Mouse (Mus musculus) heart, postnatal 25 days (tissue): ENCODE data around the gene Egfem1. TPM values are rescaled to one million over a fixed set of nuclear protein-coding genes. Genes with fewer than 3 reads are reported as not detected.

ENCODE experiments used
- DNase-seq: peaks from one replicate; pipeline ENCODE4 v3.0.0; 2022; ENCODE audit warnings: low spot score
- intact Hi-C: fragments of 180-260 bp; cut with DNase I; formaldehyde crosslinking; loops from one replicate; pipeline ENCODE4 v1.15.1; 2025
- total RNA-seq, 2 experiments: library from RNA; stranded (reverse); gene quantifications; 2 replicates each; pipeline ENCODE4 v1.2.3; 2021

The Egfem1 gene
- total RNA-seq, 2 experiments from 2014 or later = not detected

DNA sequence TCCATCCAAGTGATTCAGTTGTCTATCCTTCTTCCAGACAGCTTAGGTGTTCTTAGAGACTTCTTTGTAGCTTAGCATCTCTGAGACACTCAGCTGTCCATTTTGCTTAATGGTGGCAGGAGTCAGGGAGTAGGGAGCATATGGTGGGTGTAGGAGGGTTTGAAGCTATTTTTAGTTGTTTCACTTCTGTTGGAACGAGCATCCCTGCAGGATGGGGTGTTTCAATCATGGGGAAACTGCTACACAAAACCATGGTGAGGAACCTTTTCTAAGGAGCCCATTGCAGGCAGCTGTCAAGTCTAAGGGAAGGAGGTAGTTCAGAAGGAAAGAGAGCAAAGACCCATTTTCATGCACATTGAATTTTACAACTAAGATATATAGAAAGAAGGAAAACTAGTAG, 458.1 kb downstream of the Egfem1 start:
- no peak for DNase-seq
- intact Hi-C loops = no loop called here

DNA sequence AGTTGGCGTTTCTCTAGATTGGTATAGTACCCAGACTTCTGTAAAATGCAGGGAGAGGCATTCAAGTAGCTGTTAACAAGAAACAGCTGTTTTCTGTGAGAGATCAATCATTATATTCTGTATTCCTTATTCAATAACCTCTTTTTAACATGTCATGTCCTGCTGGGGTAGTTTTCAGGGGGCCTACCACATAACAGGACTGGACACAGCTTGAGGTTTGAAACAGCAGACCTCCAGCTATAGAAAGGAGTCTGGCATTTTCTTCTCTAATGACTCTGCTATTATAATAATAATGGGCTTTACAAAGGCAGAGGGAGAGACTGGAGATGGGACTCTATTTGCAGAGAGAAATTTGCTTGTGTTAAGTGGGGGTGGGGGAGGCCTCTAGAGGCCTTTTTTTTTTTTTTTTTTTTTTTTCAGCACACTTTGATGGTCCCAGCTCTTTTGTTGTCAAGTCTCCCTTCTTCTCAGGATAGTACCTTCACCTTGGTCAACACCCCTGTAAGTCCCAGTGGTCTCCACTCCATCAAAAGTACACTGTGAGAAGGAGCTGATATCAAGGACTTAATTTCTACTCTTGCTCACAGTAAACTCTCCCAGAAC, 459.8 kb downstream of the Egfem1 start:
- intact Hi-C loops = no loop called here
- DNase-seq = no peak

DNA sequence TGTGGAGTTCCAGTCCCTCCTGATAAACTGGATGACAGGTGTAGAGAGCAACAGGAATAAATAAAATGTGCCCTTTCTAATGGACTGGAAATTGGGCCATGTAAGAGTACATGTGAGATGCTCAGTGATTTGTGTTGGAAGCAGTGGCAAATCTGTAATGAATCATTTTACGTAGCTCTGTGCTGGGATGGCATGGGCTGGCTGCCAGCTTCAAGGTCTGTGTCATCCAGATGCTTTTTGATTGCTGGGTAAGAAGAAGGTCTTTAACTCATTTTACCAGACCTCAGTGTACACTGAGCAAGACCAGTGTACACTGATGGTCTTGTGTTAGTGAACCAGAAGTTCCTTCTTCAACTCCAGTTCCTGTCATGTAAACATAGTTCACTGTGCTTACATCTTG, 462.2 kb downstream of the Egfem1 start:
- no peak for DNase-seq
- intact Hi-C loops = no loop called here

DNA sequence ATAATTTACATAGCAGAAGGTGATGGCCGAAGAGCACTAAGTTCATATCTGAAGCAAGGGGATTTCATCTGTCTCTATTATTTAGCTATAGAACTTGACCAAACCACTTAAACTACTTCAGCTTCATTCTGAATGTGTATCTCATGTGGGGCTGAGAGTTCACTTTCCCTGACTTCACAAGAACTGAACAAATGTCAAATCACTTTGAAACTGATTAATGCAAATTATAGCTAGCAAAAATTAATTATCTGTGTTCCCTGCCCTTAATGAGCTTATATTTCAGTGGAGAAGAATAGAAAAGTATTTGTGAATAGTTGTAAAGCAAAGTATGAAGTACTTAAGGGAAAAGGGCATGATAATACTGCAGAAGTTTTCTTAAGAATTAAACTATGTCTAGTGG, 481.3 kb downstream of the Egfem1 start:
- intact Hi-C loops = no loop called here
- no peak for DNase-seq

DNA sequence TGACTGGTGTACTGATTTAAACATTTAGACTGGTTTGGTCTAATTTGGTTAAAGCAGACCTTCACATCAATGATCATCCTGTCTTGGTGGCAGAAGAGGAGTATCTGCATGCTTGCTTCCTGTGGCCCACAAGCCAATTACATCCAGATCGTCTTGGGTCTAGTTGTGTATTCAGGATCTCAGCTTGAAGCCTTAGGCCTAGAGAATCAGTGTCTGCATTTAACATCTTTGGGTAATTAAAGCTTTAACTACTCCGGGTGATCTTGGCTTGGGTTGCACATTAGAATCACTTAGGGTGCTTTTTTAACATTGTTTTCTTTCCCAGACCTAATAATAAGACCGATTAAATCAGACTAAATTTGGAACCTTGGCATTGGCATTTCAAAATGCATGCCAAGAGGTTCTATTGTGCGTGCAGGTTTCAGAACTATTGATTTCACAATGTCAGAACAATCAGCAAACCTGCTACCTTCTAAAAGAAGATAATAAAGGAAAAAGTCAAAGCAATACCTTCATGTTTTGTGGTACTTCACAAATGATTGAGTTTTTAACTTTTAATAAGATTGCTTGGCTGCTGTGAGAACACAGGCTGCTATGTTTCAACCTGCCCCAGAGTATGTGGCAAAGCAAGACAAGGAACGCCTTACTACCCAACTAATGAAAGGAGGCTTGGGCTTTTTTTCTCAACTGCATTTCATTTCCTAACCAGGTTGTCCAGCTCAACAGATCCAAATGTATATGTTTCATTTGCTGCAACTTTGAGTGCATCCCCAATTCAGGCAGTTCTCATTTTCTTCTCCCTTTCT, 496.4 kb downstream of the Egfem1 start:
- intact Hi-C loops = no loop called here
- DNase-seq = no peak

DNA sequence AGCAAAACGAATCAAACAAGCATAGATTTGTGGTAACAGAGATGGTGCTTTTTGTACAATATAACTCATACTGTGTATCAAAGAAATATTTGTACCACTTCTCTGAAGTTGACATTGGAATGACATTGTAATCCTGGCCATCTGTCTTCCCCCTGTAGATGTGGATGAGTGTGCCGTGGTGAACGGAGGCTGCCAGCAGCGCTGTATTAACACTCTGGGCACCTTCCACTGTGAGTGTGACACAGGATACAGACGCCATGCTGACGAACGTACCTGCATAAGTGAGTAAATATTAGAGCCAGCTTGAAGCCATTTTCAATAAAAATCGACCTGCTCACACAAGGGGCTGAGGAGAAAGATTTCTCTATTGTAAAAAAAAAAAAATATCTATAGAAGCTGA, 500.9 kb downstream of the Egfem1 start:
- DNase-seq = no peak
- intact Hi-C loops = no loop called here

DNA sequence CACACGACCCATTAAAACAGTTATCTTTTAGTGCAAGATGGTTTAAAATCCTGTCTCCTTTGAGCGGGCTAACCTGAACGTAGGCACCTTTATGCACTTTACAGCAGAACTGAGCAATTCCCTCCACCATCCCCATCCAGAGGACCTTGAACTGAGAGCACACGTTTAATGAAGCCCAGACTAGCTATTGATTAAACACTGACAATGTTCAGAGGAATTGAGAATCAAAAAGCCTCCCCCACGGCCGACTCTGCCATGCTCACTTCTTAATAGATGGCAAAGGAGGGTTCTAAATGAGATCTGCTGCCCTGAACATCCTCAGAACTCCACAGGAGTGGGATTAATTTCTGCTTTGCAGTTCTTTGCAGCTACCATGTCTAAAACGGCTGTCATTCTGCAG, 520.3 kb downstream of the Egfem1 start:
- intact Hi-C loops = no loop called here
- no peak for DNase-seq

DNA sequence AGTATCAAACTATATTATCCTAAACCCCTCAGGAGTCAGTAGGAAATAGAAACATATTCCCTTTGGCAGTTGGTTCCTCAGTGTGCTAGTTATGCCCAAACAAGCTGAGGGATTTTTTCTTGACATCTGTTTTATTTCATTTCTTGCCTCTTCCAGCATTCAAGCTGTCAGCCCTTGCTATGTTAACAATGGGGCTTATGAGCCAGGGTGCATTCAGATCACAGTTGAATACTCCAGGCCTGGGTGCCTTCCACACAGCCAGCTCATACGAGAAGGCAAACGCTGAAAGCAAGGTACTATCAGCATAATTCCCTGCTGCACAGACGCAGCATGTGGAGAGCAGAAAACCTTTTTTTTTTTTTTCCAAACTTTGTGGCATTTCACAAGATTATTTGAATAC, 526.9 kb downstream of the Egfem1 start:
- intact Hi-C loops = no loop called here
- DNase-seq = no peak

DNA sequence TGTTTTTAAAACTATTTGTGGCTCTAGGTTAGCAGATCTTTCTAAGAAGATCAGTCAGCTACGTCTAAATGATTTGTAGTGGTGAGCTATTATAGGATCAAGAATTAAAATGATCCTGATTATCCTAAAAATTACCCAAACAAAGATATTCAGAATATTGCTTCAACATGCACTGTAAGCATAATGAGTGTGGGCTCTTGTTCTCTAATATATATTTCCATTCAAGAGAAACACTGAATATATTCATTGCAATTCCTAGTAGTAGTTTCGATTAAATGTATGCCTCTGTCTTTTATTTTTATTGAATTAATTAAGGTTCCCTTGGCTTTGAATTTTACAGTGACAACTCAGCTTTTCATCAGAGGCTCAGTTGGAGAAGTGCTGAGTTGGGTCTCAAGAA, 527.4 kb downstream of the Egfem1 start:
- DNase-seq = no peak
- intact Hi-C loops = no loop called here

DNA sequence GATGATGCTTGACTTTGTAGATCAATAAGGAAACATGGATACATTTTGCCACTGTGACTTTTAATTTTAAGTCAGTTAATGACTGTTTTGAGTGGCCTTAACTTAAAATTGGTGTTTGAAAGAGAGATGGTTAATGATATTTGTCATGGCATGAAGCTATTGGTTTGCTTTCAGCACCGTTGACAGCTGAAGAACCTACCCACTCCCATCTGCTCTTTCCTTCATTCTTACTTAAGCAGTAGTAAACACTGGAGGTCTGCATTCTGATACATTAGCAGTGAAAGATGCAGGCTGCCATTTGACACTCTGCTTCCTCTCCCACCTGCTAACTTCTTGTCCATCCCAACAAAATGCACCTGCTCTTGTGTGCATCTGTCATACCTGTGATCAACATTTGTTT, 537.8 kb downstream of the Egfem1 start:
- intact Hi-C loops = no loop called here
- DNase-seq = no peak

DNA sequence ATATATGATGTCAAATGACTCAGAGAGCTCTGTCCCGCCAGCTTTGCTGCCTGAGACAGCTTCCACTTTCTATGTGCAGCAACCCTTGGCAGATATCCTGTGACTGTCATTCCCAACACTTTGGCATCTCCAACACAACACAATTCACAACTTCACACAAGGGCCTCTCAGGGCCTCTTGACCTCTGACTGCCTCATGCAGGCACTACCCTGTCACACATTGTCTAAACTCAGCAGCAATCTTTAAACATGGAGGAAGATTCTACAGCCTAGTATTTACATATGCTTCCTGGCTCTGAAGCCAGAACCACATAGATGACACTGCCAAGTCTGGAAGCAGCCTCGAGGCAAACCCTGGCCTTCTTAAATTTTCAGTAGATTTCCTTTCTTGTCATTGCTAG, 558.0 kb downstream of the Egfem1 start:
- no peak for DNase-seq
- intact Hi-C loops = no loop called here

DNA sequence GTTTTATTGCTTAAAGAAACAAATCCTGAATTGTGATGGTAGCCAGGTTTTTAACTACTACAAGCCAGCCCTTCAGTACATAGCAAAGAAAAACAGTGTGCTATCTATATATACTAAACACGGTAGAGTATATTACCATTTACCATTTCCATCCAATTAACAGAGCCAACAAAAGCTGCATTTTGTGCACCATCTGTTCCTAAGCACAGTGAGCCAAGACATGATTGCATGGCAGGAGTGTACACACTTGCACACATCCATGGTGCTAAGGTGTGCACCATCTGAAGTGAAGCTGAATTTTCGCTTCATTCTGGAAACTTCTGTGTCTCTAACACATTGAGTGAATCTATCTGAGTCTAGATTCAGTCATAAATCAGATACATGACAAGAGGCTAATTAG, 585.0 kb downstream of the Egfem1 start:
- no peak for DNase-seq
- intact Hi-C loops = no loop called here

DNA sequence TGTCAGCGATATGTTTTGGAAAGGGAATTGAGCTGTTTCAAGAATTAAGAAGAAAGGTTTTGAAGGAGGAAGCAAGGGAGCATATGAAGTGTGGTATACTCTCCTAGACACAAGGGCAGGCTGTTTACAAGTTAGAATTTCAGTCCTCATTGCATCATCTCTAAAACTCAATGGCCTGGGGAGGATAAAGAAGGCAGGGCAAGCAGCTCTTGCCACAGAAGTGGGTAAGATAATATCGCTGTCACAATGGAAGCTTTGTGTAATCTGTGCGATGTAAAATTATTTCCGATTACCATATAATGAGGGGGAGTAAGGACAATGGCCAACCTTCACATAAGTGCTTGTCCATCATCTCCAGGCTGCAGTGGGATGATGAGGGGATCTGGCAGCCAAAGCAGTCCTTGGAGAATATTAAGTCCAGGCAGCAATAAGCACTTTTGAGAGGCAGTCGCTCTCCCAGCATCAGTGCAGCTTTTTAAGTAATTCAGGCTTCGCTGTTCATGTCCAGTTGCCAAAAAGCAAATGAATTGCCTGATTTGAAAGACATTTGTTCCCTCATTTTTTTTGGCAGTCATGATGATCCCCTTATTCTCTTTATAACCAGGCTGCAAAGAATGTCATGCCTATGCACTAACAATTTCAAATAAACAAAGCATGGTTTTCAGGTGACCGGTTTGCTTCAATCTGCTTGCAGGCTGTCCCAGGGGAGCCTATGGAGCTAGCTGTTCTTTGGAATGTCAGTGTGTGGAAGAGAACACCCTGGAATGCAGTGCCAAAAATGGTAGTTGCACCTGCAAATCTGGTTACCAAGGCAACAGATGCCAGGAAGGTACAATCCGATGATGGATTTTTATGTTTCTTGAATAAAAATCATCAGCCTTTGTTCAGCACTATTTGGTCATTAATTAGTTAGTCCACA, 607.8 kb downstream of the Egfem1 start:
- intact Hi-C loops = no loop called here
- DNase-seq = no peak

DNA sequence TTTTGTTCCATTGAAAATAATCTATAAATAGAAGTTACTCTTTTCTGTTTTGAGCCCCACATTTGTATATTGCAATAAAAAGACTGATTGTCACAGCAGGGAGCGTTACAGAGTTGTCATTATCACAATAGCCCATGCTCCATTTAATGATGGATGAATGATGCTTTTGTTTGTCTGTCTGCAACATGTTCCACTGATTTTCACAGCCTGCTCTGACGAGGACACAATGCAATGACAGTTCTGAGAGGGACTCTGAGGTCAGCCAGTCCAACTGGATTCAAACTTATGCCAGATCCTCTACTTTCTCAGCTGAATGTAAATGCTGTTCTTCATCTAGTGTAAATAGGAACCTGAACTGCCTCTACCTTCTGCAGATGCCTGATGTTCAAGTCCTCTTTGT, 619.3 kb downstream of the Egfem1 start:
- DNase-seq = no peak
- intact Hi-C loops = no loop called here

DNA sequence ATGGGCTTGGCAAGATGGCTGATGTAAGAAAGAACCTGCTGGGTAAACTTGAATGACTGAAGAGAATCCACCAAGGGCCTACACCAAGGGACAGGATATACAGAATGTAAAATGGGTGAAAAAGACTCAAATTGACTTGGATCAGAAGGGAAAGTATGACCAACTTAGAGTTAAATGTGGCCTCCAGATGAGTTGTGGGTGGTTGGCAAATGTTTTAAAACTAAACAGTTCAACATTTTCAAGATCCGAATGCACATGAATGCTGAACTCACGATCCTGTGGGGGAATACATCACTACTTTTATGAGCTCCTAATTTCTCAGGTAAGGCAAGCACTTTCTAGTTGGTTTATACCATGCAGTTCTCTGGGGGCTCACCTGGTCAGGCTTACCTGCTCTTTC, 625.0 kb downstream of the Egfem1 start:
- DNase-seq = no peak

DNA sequence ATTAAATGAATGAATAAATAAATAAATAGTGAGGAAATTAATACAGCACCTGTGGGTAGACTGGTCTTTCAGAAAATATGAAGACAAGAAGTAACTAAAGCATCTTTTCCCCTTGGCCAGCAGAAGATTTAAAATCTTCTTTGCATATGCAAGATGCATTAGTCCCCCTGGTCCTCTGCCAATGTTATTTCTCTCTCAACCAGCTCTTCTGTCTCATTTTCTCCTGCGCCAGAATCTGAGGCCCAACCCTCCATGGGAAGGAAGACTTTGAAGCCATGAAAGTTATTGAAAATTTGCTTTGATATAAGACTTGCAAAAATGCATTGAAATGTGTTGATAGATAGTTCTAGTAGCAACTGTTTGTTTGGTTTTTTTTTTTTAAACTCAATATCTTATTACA, 625.6 kb downstream of the Egfem1 start:
- intact Hi-C loops = no loop called here
- DNase-seq = no peak

More for the DNA sequence above, 625.0 kb downstream of the Egfem1 start:
- intact Hi-C loops = no loop called here

DNA sequence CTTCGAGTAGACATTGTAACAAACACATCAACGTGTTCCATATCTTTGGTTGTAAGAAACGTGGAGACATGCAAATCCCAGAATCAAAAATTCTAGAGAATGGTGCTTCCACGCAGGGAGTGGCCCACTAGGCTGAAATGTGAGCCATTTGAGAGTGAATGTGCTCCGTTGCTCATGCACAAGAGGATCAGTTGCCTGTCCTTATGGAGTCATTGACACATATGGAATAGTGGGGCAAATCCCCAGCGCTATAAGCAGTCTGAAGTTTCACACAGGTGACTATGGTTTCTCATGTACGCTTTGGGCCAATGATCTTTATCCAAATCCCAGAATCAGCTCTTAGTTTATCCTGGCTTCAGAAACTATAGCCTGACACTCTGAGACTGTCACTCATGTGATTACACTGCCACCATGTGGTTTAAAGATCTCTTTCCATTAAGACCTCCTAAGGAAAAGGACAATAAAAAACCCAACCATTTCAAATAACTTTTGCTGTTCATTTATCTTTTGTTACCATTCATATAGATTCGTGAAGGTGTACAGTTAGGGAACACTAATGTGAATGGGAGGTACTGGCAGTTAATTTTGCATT, 644.6 kb downstream of the Egfem1 start:
- DNase-seq = no peak
- intact Hi-C loops = loop anchor here (2.0 kb wide), 1 partner anchor 692 kb away; no protein-coding TSS in a partner anchor

DNA sequence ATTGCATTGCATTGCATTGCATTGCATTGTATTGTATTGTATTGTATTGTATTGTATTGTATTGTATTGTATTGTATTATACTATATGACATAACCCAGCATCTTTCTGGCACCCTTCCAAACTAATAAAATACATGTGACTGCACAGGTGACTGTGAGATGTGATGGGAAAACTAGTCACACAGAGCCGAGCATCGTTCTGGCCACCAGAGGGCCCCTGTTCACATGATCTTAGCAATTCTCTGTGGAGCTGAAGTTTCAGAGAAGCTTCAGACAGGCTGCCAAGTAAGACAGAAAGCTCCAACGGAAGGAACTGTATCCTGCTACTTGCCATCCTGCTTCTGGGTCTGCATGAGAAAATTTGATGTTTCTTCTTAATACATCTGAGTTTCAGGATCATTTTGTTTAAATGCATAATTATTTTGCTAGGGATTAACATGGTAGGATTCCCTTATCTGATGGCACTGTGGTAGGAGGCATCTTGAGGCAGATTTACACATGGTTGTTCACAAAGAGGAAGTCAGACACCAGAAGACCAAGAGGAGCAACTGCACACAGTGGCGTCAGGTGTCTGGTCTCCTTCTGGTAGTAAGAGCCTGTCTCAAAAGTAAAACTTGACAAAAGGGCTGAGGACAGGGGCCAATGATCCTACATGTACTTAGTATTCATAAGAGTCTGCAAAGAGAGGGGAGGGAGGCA, 648.4 kb downstream of the Egfem1 start:
- no peak for DNase-seq
- intact Hi-C loops = loop anchor here (5.0 kb wide), 2 partner anchors 82 to 832 kb away; no protein-coding TSS in a partner anchor

DNA sequence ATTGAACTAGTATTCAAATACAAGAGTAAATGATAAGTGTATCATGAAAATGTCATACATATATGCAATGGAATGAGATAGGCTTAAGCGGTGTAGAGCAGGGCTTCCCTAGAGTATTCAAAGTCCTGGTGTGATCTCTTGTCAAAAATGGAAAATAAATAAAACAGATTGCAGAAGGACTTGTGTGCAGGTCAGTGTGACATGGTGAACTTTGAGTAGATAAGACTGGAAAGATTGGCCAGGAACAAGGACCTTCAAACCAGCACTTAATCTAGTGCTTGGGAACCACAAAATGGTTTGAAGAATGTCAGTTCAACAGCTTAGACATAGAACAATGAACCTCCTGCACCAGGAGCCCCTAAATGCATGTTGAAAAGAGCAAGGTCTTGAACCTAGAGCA, 649.7 kb downstream of the Egfem1 start:
- intact Hi-C loops = loop anchor here (5.0 kb wide), 2 partner anchors 81 to 831 kb away; no protein-coding TSS in a partner anchor
- no peak for DNase-seq

DNA sequence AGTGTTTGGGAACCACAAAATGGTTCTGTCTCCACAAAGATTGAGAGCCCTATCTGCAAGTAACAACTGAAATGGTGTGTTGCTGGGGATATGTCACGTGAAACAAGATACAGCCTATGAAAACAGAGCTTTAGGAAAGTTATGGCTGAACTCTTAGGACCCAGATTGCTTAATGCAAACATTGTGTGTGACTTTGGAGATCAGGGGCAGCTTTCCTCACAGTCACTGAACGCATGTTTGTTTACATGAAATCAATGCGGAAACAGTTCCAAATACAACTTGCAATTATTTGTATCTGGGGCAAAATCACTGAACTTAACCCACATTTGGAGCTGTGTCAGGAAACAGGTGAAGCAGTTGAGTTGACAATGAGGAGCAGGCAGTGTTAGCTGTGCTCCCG, 650.8 kb downstream of the Egfem1 start:
- DNase-seq = no peak
- intact Hi-C loops = loop anchor here (5.0 kb wide), 2 partner anchors 80 to 830 kb away; no protein-coding TSS in a partner anchor
